Comparison of ENCODE assay signal across 13 mouse cellular contexts in the genomic region with DNA sequence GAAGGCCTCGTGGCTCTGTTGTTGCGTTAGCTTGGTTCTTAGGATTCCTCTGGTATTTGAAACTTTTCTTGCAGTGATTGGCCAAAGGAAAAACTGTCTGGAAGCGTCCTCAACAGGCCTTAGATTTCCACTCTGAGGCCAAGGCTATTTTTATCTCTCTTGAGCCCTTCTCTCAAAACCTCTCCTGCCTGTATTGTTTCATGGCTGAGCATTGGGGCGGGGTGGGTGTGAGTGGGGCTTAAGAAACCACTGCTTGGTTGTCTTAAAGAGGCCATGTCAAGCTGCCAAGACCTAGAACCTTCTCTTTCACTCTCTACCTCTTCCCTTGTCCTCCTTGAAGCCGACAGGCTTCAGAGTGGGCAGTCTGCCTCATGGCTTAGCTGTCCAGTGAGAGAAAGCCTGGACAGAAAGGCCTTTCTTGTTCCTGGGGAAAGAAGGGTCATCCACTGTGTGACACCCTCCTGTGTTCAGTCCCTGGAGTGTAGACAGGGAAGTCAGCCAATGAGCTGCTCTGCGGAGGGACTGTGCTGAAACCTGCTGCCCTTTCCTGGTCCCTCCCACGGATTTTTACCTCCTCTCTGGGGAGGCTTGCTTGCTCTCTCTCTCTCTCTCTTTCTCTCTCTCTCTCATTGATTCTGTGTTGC. TPM values are rescaled to one million over a fixed set of nuclear protein-coding genes. Genes with fewer than 3 reads are reported as not detected.
DNase-seq lines count a peak whose midpoint lies in the region; ATAC-seq and TF ChIP-seq lines count a peak whose summit lies in the region.
"Had no signal": no experiment of that assay in that cellular context is flagged by ENCODE, and none has a peak within 500 bp of the region (broad histone marks: within the 10 kb centered on the region; RNA-seq: fewer than 3 reads in every experiment).

No protein-coding gene starts in this region.

- H3K9me3 ChIP-seq in embryonic facial prominence, embryonic 15.5 days (replicated peaks), result no peaks in the 10 kb centered on the region

- H3K36me3 ChIP-seq in embryonic facial prominence, embryonic 15.5 days, result peaks cover 16% of the 10 kb centered on the region

- H3K4me2 ChIP-seq in embryonic facial prominence, embryonic 15.5 days (replicated peaks), result no peak overlapping the region

- H3K4me1 ChIP-seq in embryonic facial prominence, embryonic 15.5 days, result peaks cover 35% of the 10 kb centered on the region
- peaks cover 4% of the 10 kb centered on the region for H3K4me1 ChIP-seq in cerebellum, adult 2 months (ENCODE audit: control insufficient read depth, insufficient read depth, low read length)

- intact Hi-C loops in heart, postnatal 10 days (cut with DNase I), result no loop called here

- WGBS in embryonic facial prominence, embryonic 15.5 days, result 66% methylated on average over 7 of the region's 7 CpGs
- WGBS in cerebellum, adult 2 months, result 77% methylated on average over 7 of the region's 7 CpGs

- no peak overlapping the region for H3K4me3 ChIP-seq in embryonic facial prominence, embryonic 15.5 days (replicated peaks)
- H3K4me3 ChIP-seq in cerebellum, adult 2 months (replicated peaks; ENCODE audit: insufficient read depth, low read depth, low read length), result no peak overlapping the region
- H3K4me3 ChIP-seq: erythroblast, embryonic 14.5 days had no signal

- no peak for ATAC-seq in embryonic facial prominence, embryonic 15.5 days (ENCODE audit: insufficient number of reproducible peaks, low FRiP score, low TSS enrichment, low read depth)

- no peak for TF ChIP-seq CTCF in cerebellum, adult 2 months (IDR thresholded peaks at IDR 0.05; ENCODE audit: borderline replicate concordance, insufficient read depth, low read depth, low read length)

- no peak overlapping the region for H3K9ac ChIP-seq in embryonic facial prominence, embryonic 15.5 days

- H3K27ac ChIP-seq in embryonic facial prominence, embryonic 15.5 days (replicated peaks), result peak overlapping the region; percentile 78
- H3K27ac ChIP-seq in cerebellum, adult 2 months (ENCODE audit: insufficient read depth, low read length), result no peak overlapping the region

- H3K27me3 ChIP-seq in embryonic facial prominence, embryonic 15.5 days, result no peaks in the 10 kb centered on the region
- no peaks in the 10 kb centered on the region for H3K27me3 ChIP-seq in cerebellum, adult 2 months (ENCODE audit: control insufficient read depth, insufficient read depth, low read length)

- TF ChIP-seq POLR2A in cerebellum, adult 2 months (IDR thresholded peaks at IDR 0.05; ENCODE audit: borderline replicate concordance, insufficient read depth, low read length), result no peak

- peak; percentile 93 for DNase-seq in heart, adult 11 months
- DNase-seq in heart, adult 8-10 months (ENCODE audit: low spot score), result no peak
- peak; percentile 48 to 49 for DNase-seq in heart, postnatal 10 days
- peak; percentile 79 for DNase-seq in lung, postnatal 36 days
- DNase-seq in cerebellum, adult 2 months, result no peak
- DNase-seq in frontal cortex, postnatal 14 days (ENCODE audit: low spot score in 2 of 2), result no peak
- DNase-seq in MN1 (ENCODE audit: low spot score), result no peak
- DNase-seq: cerebellum, postnatal 36 days; layer of hippocampus, adult 9-11 months; thymus, adult 2 months had no signal

RNA-seq across cellular contexts. Expression of a gene that starts 48.8 kb away (rescaled TPM):
- 10 to 100 TPM in 1 of 4 experiments, 1 to 10 TPM in 3; 7.5 to 10.2 (median 7.8) TPM for total RNA-seq in heart, adult 8-10 months (2022)
- 18.5 and 19.2 TPM in 2 replicates for polyA plus RNA-seq in embryonic facial prominence, embryonic 15.5 days (2015; fragmentation: Nextera tagmentation; extraction: Ambion mirVana)
- total RNA-seq in heart, postnatal 10 days (2021), result 10 to 100 TPM; 16.0 to 17.5 TPM
- polyA plus RNA-seq in cerebellum, adult 2 months (2012; rRNA removed), result 10.3 and 10.6 TPM in 2 replicates
- total RNA-seq: monocyte, adult 5-6 weeks had no signal

Comparison
In these comparisons a context has a peak if more than half of its experiments do, and no peak if none do; other contexts are left out.
1. DNase-seq: peak in heart, adult 11 months (single experiment), heart, postnatal 10 days (2 of 2) and lung, postnatal 36 days (single experiment); none in heart, adult 8-10 months (single experiment), cerebellum, adult 2 months (0 of 2), frontal cortex, postnatal 14 days (0 of 2) and MN1 (single experiment).